Mouse (Mus musculus) heart, embryonic 13.5 days (tissue): ENCODE measurements at regions not wholly inside any gene's neighbourhood (a gene's known extent, or its start where the extent isn't known, plus 50 kb on each side); places are given as distances from the start of the nearest gene placed in this dataset.
A peak's percentile ranks its signal among the peaks of the same experiment; 100 is the strongest.

Experiments used
- ATAC-seq: fragments of 200-750 bp; cut with Nextera tagmentation; 2 replicates; pipeline ENCODE4 v1.8.0; 2017; ENCODE audit warnings: moderate TSS enrichment; ENCODE audit not compliant: insufficient number of reproducible peaks, low FRiP score, low TSS enrichment; ENCODE audit errors: extremely low read depth
- H3K27ac ChIP-seq: fragments of 300-500 bp; sonication (generic); replicated peaks from 2 replicates; pipeline ENCODE4 v1.5.1; 2015; ENCODE audit warnings: moderate library complexity, mild to moderate bottlenecking, inconsistent platforms
- H3K27me3 ChIP-seq: fragments of 300-500 bp; sonication (generic); replicated peaks from 2 replicates; pipeline ENCODE4 v1.6.1; 2015; ENCODE audit warnings: mild to moderate bottlenecking, inconsistent platforms
- H3K36me3 ChIP-seq: fragments of 300-500 bp; sonication (generic); 2 replicates; pipeline ENCODE4 v1.6.1; 2015; ENCODE audit warnings: mild to moderate bottlenecking, inconsistent platforms
- H3K4me1 ChIP-seq: fragments of 300-500 bp; sonication (generic); 2 replicates; pipeline ENCODE4 v1.6.1; 2015; ENCODE audit warnings: inconsistent platforms
- H3K4me2 ChIP-seq: fragments of 300-500 bp; sonication (generic); 2 replicates; pipeline ENCODE4 v1.6.1; 2015; ENCODE audit warnings: inconsistent platforms, mild to moderate bottlenecking, moderate library complexity
- H3K4me3 ChIP-seq: fragments of 300-500 bp; sonication (generic); 2 replicates; pipeline ENCODE4 v1.5.1; 2015; ENCODE audit warnings: moderate library complexity, mild to moderate bottlenecking, inconsistent platforms
- H3K9ac ChIP-seq: fragments of 300-500 bp; sonication (generic); 2 replicates; pipeline ENCODE4 v1.6.1; 2015; ENCODE audit warnings: inconsistent platforms, mild to moderate bottlenecking, moderate library complexity
- H3K9me3 ChIP-seq: fragments of 300-500 bp; sonication (generic); 2 replicates; pipeline ENCODE4 v1.6.1; 2016; ENCODE audit warnings: inconsistent platforms
- WGBS: fragments of 180-500 bp; shearing (Covaris S2); methylation state at CpG from one replicate; pipeline ENCODE4 v1.1.7; 2015; ENCODE audit warnings: mixed read lengths; 5-methylcytosine and 5-hydroxymethylcytosine counted together

- H3K9me3 ChIP-seq, result no peaks in the 10 kb centered on the region
- ATAC-seq, result no peak
- no peaks in the 10 kb centered on the region for H3K36me3 ChIP-seq
- peaks cover 51% of the 10 kb centered on the region for H3K27me3 ChIP-seq
- H3K4me2 ChIP-seq, result no peak overlapping the region
- H3K27ac ChIP-seq, result no peak overlapping the region
- no peaks in the 10 kb centered on the region for H3K4me1 ChIP-seq
- H3K9ac ChIP-seq, result no peak overlapping the region
- 51% methylated on average over 6 of the region's 6 CpGs for WGBS
- no peak overlapping the region for H3K4me3 ChIP-seq
Observed at GRCm38 (mm10) chr9:46819376-46819775, 179.2 kb upstream of the Gm4791 start.

GRCm38 (mm10) chr9:46816126-46816525 is 182.4 kb upstream of the Gm4791 start:
- 68% methylated on average over 5 of the region's 5 CpGs for WGBS
- H3K4me1 ChIP-seq, result no peaks in the 10 kb centered on the region
- no peaks in the 10 kb centered on the region for H3K9me3 ChIP-seq
- H3K36me3 ChIP-seq, result no peaks in the 10 kb centered on the region
- no peak overlapping the region for H3K9ac ChIP-seq
- H3K4me3 ChIP-seq, result no peak overlapping the region
- peaks cover 77% of the 10 kb centered on the region for H3K27me3 ChIP-seq
- no peak for ATAC-seq
- no peak overlapping the region for H3K27ac ChIP-seq
- no peak overlapping the region for H3K4me2 ChIP-seq

- 11% methylated on average over 22 of the region's 22 CpGs for WGBS
- H3K27me3 ChIP-seq, result peaks cover 75% of the 10 kb centered on the region
- no peaks in the 10 kb centered on the region for H3K9me3 ChIP-seq
- no peaks in the 10 kb centered on the region for H3K4me1 ChIP-seq
- H3K27ac ChIP-seq, result no peak overlapping the region
- no peak for ATAC-seq
- H3K4me3 ChIP-seq, result peak overlapping the region; percentile 49
- peak overlapping the region; percentile 72 for H3K4me2 ChIP-seq
- peak overlapping the region; percentile 68 for H3K9ac ChIP-seq
- H3K36me3 ChIP-seq, result no peaks in the 10 kb centered on the region
Observed at GRCm38 (mm10) chr9:46814478-46815241, 183.9 kb upstream of the Gm4791 start.

DNA sequence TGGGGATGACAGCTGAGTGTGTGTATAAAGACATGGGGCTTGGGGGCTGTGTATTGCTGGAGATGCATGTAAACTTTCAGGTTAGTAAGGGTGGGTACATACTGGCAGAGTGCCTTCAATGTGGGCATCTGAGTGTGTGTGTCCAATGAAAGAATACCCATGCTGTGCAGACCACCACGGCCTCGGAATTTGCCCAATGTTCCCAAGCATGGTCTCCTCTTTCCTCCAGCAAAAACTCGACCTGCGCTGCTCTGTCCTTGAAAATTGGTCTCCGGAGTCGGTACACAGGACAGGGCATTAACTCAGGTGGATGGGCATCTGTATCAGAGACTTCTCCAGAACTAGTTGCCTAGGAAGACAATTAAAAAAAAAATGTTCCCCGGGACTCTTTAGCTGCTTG is 188.3 kb upstream of the Gm4791 start:
- Histone ChIP-seq H3K4me1 (no peaks in the 10 kb centered on the region), H3K4me2 (no peak overlapping the region), H3K27ac (no peak overlapping the region), H3K4me3 (no peak overlapping the region), H3K27me3 (peaks cover 66% of the 10 kb centered on the region), H3K9me3 (no peaks in the 10 kb centered on the region), H3K36me3 (no peaks in the 10 kb centered on the region), H3K9ac (no peak overlapping the region)
- no peak for ATAC-seq
- WGBS, result 72% methylated on average over 7 of the region's 7 CpGs

DNA sequence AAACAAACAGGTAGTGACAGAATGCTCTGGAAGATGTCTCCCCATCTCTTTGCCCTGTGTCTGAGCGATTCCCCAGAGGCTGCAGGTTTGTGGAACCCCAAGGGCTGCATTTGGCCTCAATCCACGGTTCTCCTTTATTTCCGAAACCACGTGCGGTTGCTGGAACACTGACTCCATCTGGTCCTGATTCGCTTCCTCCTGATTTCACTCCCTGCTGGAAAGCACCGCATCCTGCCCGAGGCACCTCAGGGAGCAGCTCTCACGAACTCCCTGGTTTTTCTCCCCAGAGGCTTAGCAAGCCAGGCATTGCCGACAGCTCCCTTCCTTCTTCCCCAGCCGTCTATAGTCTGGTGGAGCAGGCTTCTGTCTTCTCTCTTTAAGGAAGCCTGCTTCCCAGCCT is 203.1 kb upstream of the Gm4791 start:
- Histone ChIP-seq H3K9me3 (no peaks in the 10 kb centered on the region), H3K4me2 (no peak overlapping the region), H3K4me1 (no peaks in the 10 kb centered on the region), H3K27ac (no peak overlapping the region), H3K9ac (no peak overlapping the region), H3K36me3 (no peaks in the 10 kb centered on the region), H3K27me3 (no peaks in the 10 kb centered on the region), H3K4me3 (no peak overlapping the region)
- 70% methylated on average over 11 of the region's 11 CpGs for WGBS
- ATAC-seq, result no peak

DNA sequence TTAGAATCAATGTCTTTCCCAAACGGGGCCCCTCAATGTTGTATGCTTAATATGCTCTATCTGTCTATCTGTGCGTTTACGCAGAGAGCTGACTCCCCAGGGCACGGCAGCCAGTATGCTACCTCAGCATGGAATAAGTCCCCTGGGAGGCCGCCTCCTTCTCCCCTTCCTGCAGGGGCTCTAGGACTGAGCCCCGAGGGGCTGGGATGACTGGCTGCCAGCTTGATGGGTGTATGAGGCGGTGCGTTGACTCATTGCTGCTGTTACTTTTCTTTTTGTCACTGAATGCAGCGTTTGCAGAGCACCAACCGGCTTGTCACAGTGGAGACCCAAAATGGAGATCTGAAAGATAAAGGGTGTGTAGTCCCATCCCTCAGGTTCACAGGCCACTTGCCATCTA is 209.5 kb upstream of the Gm4791 start:
- H3K27ac ChIP-seq, result no peak overlapping the region
- no peaks in the 10 kb centered on the region for H3K36me3 ChIP-seq
- no peak for ATAC-seq
- H3K9ac ChIP-seq, result no peak overlapping the region
- H3K4me1 ChIP-seq, result no peaks in the 10 kb centered on the region
- no peak overlapping the region for H3K4me2 ChIP-seq
- 66% methylated on average over 10 of the region's 10 CpGs for WGBS
- no peaks in the 10 kb centered on the region for H3K9me3 ChIP-seq
- peaks cover 7% of the 10 kb centered on the region for H3K27me3 ChIP-seq
- no peak overlapping the region for H3K4me3 ChIP-seq

GRCm38 (mm10) chr9:46788456-46788855 is 210.1 kb upstream of the Gm4791 start:
- peaks cover 7% of the 10 kb centered on the region for H3K27me3 ChIP-seq
- no peak overlapping the region for H3K27ac ChIP-seq
- no peak overlapping the region for H3K4me2 ChIP-seq
- H3K9ac ChIP-seq, result no peak overlapping the region
- no peak overlapping the region for H3K4me3 ChIP-seq
- 79% methylated on average over 5 of the region's 5 CpGs for WGBS
- no peaks in the 10 kb centered on the region for H3K9me3 ChIP-seq
- ATAC-seq, result no peak
- no peaks in the 10 kb centered on the region for H3K4me1 ChIP-seq
- H3K36me3 ChIP-seq, result no peaks in the 10 kb centered on the region

GRCm38 (mm10) chr9:46784355-46784975 is 214.1 kb upstream of the Gm4791 start:
- H3K36me3 ChIP-seq, result no peaks in the 10 kb centered on the region
- H3K4me3 ChIP-seq, result no peak overlapping the region
- H3K27me3 ChIP-seq, result peaks cover 10% of the 10 kb centered on the region
- H3K27ac ChIP-seq, result no peak overlapping the region
- no peaks in the 10 kb centered on the region for H3K9me3 ChIP-seq
- WGBS, result 72% methylated on average over 17 of the region's 17 CpGs
- no peak overlapping the region for H3K9ac ChIP-seq
- no peaks in the 10 kb centered on the region for H3K4me1 ChIP-seq
- no peak for ATAC-seq
- no peak overlapping the region for H3K4me2 ChIP-seq

DNA sequence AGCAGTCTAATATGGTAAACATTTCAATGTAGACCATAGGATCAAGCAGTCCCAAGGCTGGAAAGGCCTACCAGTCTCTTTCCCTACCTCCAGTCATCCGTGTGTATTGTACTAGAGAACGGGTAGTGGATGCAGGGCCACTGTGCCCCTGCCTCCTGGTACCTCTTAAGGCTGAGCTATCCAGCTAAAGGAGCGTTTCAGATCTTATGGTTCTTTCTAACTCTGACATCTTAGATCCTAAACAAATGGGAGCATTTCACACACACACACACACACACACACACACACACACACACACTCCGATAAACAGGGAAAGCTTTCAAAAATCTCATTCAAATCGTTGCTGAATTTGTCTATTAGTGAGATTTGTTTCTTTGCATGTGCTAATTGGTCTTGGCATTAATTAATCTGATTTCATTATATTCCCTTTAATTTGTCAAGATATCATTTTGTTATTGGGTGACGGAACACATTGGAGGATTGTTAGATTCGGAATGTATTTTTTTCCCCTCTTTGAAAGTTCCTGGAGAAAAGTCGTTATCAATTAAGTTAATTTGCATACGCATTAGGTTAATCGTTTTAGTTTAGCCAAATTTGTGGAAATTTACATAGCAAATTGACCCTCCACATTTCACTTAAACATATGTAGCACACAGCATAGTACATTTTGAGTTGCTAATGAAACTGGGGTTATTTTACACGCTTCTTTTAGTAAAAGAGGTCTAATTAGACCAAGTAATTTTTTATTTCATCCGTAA is 214.8 kb upstream of the Gm4791 start:
- Histone ChIP-seq H3K4me2 (no peak overlapping the region), H3K36me3 (no peaks in the 10 kb centered on the region), H3K27me3 (peaks cover 9% of the 10 kb centered on the region; the same call in 1 of the 2 replicates), H3K4me3 (no peak overlapping the region), H3K4me1 (no peaks in the 10 kb centered on the region), H3K9me3 (no peaks in the 10 kb centered on the region), H3K27ac (no peak overlapping the region), H3K9ac (no peak overlapping the region)
- no peak for ATAC-seq
- WGBS, result 84% methylated on average over 12 of the region's 12 CpGs

GRCm38 (mm10) chr9:46781681-46782080 is 216.9 kb upstream of the Gm4791 start:
- no peak for ATAC-seq
- H3K4me2 ChIP-seq, result no peak overlapping the region
- no peak overlapping the region for H3K9ac ChIP-seq
- WGBS, result 82% methylated on average over 8 of the region's 8 CpGs
- no peaks in the 10 kb centered on the region for H3K9me3 ChIP-seq
- H3K4me3 ChIP-seq, result no peak overlapping the region
- peaks cover 12% of the 10 kb centered on the region; the same call in 1 of the 2 replicates for H3K27me3 ChIP-seq
- no peaks in the 10 kb centered on the region for H3K4me1 ChIP-seq
- H3K36me3 ChIP-seq, result no peaks in the 10 kb centered on the region
- no peak overlapping the region for H3K27ac ChIP-seq

DNA sequence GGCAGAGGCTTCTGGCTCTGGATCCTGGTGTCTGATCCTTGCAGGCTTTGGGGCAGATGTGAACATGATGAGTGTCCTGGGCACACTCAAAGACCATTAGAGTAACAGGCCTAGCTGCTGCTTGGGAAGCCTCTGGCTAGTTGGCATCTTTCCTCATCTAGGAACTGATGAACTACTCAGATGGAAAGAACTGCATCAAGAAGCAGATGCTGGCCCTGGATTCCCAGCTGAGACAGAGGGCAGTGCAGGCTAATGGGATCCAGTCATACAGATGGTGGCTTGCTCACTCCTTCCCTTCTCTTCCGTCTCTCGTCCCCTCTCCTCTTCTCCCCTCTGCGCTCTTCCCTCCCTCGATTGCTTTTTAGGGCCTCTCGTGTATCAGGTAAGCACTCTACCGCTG is 219.8 kb upstream of the Gm4791 start:
- Histone ChIP-seq H3K9me3 (no peaks in the 10 kb centered on the region), H3K4me2 (no peak overlapping the region), H3K27me3 (peaks cover 12% of the 10 kb centered on the region), H3K9ac (no peak overlapping the region), H3K27ac (no peak overlapping the region), H3K4me3 (no peak overlapping the region), H3K36me3 (no peaks in the 10 kb centered on the region), H3K4me1 (no peaks in the 10 kb centered on the region)
- ATAC-seq, result no peak
- 83% methylated on average over 6 of the region's 6 CpGs for WGBS
